Mouse (Mus musculus): ENCODE measurements at regions not wholly inside any gene's neighbourhood (a gene's known extent, or its start where the extent isn't known, plus 50 kb on each side); places are given as distances from the start of the nearest gene placed in this dataset.

DNA sequence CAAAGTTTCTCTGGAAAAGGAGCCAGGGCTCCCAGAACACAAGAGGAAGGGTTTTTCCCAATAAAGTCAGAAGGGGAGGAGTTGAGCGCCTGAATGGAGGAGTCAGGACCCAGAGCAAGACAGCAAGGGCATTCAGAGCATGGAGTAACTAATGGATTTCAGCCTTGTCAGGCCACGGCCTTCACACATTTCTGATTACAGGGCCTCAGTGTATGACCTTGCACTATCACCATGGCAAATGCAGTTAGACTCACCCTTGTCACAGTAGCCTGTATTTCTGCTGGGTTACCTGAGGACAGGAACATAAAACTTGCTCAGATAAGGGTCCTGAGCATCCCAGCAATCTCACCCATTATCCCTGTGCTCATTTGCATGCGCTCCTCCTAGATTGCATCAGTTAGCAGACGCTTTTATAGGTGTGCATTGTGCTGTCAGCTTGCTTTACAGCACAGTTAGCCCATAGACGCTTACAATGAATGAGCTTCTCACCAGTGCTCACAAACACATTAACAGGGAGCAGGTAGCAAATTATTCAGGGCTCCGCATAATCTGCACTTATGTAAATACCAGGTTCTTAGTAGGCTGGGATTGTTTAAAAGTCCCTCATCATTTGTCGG, 547.4 kb downstream of the Insc start:
- in situ Hi-C loops (cut with MboI) = no loop called here

DNA sequence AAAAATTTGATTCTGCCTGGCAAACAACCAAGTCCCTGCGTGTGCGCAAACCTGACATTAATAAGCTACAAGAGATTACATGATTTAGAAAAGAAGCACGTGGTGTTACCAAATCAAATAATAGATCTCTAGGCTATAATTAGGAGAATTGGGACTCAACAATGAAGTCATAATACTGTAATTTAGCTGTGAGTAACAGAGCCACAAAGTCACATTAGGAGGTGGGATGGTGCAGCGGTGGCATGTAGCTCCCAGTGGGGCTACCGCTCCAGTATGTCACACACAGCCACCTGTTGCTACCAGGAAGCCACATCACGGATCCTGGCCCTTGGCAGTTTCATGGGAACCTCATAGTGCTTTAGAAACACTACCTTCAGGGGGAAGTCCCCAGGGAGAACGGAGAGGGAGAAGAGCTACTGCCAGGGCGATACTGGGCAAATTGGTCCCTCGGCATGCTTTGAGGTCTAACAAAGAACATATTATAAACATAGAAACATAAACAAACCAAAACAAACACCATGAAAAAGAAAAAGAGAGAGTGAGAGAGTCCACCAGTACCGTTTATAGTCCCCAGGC, 551.2 kb downstream of the Insc start:
- in situ Hi-C loops (cut with MboI) = no loop called here

DNA sequence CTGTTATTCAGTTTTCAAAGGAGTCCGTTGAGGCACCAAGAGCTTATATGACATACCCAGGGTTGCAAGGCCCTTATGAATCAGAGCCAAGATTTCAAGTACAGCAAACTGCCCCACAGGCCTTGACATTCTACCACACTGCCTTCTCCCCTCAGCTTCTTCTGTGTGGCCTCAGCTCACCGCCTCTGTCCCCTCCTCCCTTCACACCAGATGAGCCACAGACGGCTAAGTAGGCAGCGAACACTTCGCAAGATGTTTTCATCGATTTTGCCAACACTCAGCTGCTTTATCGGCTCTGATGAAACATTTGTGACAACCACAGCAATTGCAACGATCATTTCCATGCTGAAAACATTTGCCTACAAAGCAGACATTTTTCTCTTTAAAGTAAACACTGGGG, 556.7 kb downstream of the Insc start:
- in situ Hi-C loops (cut with MboI) = no loop called here

DNA sequence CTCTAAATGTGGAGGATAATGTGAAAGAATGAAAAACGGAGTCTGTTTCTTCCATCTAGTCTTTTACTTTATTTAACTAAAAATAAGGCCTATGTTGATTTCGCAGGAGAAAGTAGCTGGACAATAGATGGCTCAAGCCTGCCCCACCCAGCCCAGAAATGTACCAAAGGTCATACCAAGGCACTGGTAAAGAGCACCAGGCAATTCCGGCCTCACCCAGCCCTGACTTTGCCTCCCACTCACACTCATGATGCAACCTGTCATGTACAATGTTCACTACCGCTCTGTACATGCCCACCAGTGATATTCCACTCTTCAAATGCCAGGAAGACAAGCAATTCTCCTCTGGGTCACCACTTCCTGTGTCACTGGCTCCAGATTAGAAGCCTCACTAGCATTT, 564.9 kb downstream of the Insc start:
- in situ Hi-C loops (cut with MboI) = no loop called here

DNA sequence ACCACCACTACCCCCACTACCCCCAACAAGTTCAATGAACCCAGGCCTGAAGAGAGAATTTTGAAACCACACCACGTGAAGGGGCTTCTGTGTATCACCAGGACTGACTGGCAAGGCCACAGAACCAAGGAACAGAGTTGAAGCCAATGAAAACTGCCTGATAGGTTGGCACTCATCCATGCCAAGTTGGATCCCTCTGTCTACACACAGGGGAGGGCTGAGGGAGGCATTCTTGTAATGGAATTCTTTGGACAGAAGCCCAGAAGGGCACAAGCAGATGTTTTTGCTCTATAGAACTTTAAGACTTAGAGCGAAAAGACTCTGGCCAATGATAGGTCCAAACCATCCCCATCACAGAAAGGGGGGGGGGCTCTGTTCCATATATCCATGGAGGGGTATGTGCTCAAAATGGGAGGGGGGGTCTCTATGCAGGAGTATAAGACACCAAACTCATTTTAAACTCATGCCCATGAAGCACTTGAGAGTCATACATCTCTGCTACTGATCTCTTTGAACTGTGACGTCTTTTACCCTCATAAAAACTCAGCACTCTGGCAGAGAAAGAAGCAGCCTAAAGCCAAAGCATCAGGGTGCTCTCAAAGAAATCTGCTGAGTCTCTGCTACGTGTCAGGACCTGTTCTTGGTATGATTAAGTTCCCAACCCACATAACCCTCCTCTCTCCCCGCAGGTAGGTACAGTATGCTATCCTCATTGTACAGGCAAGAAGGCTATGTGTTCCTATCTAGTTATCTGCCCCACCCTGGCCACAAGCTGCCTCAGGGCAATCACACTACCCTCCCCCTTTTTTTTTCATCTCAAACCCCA, 567.1 kb downstream of the Insc start:
- in situ Hi-C loops (cut with MboI) = no loop called here

DNA sequence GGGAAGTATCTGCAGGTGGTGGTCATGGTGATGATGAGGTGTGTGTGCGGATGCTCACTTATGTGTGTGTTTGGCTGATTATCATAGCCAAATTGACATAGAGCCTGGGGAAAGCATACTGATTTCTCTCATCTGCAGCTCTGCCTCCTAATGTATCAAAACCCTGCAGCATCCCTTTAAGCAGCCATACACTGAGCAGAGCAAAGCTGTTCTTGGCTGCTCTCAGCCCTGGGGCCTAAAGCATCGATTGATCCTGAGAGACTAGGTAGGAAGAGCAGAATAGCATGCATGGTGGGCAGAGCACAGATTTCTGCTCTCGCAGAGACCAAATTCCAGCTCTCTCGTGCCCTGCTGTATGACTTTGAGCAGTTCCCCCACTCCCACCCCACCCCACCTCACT, 576.0 kb downstream of the Insc start:
- in situ Hi-C loops (cut with MboI) = no loop called here

DNA sequence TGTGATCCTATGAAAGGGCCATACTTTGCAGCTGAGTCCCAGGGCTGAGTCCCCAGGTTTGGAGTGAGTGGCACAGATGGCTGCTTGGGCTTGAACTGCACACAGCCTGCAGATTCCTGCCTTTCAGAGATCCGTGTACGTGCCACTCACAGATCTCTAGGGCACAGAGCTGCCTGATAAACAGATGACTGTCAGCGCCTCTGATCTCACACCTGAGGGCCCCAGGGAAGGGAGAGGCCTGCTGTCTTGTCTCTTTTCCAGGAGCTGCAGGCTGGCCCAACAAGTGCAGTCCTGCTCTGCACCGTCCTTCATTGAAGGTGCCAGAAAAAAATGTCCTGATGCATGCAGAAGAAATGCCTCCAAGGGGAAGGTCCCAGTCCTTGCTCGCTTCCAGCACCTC, 579.5 kb downstream of the Insc start:
- in situ Hi-C loops (cut with MboI) = no loop called here

DNA sequence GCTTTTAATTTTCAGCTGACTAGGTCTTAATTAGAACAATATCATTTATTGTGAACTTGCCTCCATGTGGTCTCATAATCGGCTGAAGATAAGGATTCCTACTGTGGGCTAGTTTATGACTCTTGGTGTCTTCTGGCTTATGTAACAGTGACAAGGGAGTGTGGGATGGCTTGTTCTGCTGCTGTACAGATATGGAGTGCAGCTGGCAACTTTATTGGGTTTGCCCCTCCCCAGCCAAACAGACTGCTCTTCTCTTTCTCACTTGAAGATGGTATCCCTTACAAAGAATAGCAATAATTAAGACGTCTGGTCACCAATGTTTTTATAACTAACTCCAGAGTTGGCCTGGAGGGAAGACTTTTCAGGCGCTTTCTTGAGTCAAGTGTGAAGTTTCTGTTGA, 584.8 kb downstream of the Insc start:
- in situ Hi-C loops (cut with MboI) = no loop called here

DNA sequence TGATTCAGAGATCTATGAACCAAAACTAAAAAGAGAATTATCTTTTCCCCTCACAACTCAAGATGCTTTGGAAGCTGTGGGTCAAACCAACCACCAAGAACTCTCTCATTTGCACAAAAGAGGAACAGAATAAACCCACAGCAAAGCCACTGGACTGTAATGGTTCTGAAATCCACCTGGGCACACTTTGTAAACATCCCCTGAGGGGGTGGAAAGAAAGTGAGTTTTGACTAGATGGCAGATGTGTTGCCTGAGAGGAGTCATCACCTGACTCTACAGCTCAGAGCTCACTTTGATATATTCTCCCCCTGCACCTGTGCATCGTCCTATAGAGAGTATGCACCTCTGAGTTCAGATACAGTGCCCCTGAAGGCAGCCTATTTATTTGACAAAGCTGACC, 588.2 kb downstream of the Insc start:
- in situ Hi-C loops (cut with MboI) = no loop called here

DNA sequence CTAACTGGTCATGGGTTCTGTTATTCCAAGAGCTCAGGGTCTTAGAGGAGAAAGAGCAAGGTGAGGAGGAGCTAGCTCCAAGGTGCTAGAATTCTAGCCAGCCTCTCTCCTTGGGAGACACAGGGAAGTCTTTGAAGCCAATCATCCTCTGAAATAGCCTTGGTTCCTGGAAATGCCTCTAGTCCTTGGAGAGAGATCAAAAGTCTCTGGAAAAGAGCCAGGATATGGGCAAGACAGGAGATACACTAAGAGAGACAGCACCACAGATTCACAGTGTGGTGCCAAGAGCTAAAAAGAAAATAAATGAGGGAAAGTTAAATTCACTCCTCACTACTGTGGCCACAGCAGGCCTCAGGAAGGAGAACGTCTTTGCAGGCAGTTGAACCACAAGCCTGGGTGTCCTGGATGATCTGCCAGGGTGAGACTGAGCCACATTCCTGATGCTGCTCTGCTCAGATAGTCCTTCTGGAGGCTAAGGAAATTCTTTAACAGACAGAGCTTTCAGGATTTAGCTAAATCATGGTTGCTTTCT, 589.6 kb downstream of the Insc start:
- in situ Hi-C loops (cut with MboI) = no loop called here

DNA sequence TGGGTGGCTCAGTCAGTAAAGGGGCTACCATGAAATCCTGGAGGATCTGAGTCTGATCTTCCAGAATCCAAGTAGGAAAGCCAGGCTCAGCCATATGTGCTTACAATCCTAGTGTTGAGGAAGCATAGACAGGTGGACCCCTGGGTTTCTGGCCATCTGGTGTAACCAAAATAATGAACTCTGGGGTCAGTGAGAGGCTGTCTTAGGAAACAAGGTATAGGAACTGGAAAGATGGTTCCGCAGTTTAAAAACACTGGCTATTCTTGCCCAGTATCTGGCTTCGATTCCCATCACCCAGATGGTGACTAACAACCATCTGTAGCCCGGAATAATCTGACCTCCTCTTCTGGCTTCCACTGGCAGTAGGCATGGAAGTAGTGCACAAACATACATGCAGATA, 591.6 kb downstream of the Insc start:
- in situ Hi-C loops (cut with MboI) = no loop called here

DNA sequence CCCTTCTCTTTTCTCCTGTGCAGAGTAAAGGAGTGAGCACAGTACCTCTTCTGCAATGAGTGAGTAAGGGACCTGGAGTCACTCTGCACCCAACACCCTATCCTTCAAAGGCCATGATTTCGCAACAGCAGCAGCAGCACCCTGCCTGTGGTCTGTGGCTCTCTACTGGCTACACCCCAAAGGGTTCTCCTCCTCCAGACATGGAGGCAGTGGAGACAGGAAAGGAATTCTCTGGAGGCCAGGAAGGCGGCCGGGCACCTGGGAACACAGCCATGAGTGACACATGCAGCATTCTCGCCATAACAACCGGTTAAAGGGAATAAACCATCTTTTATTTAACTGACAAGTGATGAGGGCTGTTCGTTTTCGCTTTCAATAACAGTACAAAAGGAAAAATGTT, 596.7 kb downstream of the Insc start:
- in situ Hi-C loops (cut with MboI) = no loop called here

DNA sequence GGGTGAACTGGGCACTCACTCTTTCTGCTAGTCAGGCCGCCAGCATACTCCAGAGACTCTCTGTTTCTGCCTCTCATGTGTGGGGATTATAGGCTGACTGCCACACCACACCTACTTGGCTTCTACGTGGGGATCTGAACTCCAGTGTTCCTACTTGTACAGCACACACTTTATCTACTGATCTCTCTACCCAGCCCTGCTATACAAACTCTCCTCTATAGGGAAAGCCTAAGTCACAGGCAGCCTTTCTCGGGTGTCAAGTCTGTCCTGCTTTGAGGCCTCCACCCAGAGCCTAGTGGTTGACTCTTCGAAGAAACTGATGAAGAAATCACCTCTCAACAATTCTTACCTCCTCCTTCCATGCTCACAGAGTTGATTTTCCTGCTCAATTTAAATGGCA, 597.5 kb downstream of the Insc start:
- in situ Hi-C loops (cut with MboI) = no loop called here

DNA sequence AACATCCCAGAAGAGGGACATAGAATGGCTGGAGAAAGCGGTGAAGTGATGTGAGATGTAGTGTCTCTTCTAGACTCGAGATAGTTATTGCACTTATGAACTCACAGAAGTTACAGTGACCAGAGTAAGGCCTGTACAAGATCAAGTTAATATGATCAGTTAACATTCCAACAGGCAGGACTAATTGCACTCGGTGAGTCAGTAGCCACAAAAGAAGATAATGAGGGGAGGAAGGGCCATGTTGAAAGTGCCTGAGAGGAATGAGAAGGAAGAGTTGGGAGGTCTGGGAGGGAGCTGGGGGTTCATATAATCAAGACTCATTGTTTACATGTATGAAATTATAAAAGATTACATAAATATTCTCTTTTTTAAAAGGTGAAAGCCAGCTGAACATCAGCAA, 602.3 kb downstream of the Insc start:
- in situ Hi-C loops (cut with MboI) = no loop called here

DNA sequence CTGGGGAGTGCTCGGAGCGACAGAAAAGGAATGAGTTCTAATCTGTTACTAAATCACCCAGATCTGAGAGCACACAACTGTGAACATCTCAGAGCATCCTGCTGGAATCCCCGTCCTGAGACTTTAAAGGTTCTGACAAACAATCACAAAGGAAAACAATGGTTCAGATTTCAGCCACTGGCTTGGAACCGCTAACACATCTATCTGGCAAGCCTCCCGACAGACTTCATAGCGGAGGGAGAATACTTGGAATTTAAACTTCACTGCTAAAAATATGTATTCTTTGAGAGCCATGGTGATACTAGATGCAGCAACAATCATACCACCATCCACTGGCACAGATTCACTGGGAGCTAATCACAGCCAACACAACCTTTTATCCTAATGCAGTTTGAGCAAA, 615.2 kb downstream of the Insc start:
- in situ Hi-C loops (cut with MboI) = no loop called here

DNA sequence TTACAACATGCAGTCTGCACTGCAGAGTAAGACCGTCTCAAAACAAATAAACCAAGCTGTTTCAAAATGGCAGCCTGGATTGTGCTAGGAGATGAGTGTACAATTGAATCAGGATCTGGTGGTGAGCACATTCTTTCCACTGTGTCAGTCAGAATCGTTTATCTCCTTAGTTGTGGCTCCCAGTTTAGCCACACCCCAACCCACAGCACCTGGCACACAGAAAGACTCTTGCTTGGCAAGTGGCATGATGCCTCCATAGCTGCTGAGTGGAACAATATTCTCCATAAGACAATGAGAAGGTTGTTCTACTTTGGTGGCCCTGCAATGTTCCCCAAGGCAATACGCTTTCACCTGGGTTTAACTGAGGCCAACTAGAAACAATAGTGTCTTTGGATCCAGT, 616.6 kb downstream of the Insc start:
- in situ Hi-C loops (cut with MboI) = no loop called here

DNA sequence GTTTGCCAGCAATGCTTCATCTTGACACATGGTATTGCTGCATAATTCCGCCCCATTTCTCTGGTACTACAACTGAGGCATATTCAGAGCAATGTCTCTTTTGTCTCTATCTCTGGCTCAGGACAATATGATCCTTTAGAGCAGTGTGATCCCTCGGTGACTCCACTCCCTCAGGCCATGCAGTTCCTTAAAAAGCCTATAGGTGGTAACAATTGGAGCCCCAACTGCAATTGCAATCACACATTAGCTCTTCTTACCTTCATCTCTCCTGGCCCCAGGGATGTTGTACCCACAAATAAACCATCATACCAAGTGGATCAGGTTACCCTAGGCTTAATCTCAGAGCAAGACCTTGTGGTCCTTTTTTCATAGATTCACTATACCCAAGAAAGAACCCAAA, 618.6 kb downstream of the Insc start:
- in situ Hi-C loops (cut with MboI) = no loop called here

DNA sequence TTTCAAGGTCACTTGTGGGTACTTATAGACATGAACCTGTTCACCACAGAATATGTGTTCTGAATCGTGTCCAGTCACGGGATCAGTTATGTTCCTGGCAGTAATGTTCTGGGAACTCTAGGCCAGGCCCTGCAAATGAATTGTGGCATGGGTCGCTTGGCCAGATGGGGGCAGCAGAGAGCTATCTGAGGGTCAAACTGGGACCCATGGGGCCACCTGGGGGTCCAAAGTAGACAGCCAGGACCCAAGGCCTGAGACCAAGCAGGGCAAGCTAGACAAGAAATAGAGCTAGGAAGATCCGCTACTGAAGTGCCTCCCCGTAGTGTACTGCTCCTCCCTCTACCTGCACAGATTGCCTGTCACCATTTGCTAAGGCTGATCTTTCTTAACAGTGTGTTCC, 623.4 kb downstream of the Insc start:
- in situ Hi-C loops (cut with MboI) = no loop called here

DNA sequence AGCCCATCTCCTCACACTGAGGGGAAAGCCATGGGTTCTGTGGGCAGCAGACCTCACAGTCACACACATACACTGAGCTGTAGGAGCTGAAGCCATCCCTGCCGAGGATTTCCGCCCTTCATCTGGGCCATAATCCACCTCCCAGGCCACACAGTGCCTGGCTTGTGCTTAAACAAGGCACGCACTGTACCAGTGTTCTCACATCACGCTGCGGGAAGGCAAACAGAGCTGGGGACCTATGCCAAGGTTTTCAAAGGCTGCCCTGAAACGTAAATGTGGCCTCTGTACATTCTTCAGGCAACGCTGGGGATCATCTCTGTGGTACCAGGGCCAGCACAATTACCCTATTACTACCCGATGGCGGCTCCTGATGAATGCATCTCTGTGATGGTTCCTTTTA, 627.6 kb downstream of the Insc start:
- in situ Hi-C loops (cut with MboI) = no loop called here

DNA sequence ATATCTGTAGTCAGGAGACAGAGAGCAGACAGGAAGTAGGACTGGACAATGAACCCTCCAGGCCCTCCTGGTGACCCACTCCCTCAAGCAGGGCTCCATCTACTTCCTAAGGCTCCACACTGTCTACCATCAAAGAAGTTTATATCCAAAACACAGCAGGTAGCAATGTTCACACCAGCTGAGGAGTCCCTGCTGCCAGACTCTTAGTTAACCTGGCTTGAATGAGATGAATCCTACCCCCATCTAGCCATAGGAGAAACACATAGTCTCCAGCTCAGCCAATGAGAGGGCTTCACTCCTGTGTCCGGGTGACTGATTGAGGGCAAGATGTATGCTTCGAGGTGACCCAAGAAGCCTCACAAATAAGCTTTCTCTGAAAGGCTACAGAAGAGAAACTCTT, 629.4 kb downstream of the Insc start:
- in situ Hi-C loops (cut with MboI) = no loop called here

DNA sequence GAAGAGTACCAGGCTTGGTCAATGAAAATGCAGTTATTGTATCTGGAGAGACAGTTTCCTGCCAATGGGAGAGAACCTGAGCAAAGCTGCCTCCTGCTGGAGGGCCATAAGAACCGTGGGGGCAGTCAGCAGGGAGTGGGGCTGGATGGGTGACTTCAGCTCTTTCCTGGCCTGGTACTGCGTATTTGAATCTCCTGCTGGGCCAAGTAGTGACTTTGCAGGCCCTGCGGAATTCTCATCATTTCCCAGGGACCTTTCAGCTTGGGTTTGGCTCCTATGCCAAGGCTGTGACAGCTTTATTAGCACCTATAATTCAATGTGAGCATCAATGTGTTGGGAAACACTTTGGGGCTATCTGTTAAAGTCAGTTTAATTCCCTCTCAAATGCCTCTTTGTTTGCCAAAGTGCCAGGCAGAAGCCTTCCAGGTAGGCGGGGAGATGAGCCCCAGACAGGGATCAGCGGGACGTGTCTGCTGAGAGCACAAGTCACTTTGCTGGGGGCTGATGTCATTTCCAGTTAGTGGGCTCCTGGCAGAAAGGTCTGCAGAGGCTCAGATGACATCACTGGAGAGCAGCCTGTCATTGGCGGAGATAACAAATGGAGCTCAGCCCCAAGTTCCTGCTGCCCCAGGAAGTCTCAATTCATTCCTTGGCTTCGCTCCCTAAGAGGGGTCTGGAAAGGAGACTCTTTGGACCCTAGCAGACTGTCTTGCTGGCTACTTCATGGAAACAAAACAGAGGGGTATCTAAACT, 630.5 kb downstream of the Insc start:
- in situ Hi-C loops (cut with MboI) = no loop called here

DNA sequence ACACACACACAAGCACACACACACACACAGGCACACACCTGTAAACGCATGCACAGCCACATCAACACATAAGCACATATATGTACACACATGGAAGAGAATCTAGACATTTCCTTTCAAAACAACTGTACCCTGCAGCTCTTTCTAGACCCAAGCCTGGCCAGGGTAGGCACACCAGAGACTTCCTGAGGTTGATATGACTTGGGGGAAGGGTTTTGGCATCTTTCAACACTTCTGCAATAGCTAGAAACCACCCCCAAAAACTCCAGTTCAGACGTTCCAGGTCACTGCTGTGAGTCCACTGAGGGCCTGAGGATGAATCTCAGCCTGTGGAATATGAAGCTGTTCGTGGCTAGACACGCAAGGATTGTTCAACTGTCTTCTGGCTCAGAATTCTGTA, 632.6 kb downstream of the Insc start:
- in situ Hi-C loops (cut with MboI) = no loop called here

DNA sequence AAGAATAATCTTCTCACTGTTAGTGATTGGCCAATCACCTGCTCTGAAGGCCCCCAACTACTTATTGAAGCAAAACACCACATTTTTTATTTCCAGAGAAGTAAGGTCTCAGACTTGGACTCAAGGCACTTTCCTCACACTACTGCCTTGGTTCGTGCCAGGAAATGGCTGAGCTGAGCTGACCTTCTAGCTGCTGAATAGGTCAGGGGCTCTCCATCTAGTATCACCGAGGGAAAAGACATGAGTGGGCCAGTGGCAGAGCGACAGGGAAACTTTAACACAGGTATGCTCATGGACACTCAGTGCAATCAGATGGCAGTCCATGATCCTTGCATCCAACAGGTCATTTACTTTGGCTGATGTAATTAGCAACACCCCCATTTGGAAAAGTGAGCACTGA, 635.3 kb downstream of the Insc start:
- in situ Hi-C loops (cut with MboI) = no loop called here

Measured in mature B cell (primary cell).